Mouse (Mus musculus): Measurements from ENCODE around the gene Sbf2. TPM values are rescaled to one million over a fixed set of nuclear protein-coding genes. Genes with fewer than 3 reads are reported as not detected.

Gene Sbf2
- polyA plus RNA-seq, 1 experiment from 2014 or later: 62.2 TPM

Other genes with a start within 250 kb of the Sbf2 start
- 3.0 and 3.1 TPM in 2 replicates for gene Adm, start 12.7 kb upstream of the Sbf2 start, polyA plus RNA-seq (2016; fragmentation: Nextera tagmentation; extraction: Ambion mirVana)
- 0.94 and 1.2 TPM in 2 replicates for gene Ampd3, start 153.3 kb upstream of the Sbf2 start, polyA plus RNA-seq (2016; fragmentation: Nextera tagmentation; extraction: Ambion mirVana)
- 25.8 and 29.1 TPM in 2 replicates for gene Rnf141, start 229.5 kb upstream of the Sbf2 start, polyA plus RNA-seq (2016; fragmentation: Nextera tagmentation; extraction: Ambion mirVana)
- gene Lyve1, start 248.3 kb upstream of the Sbf2 start, polyA plus RNA-seq (2016; fragmentation: Nextera tagmentation; extraction: Ambion mirVana): 3.0 and 3.3 TPM in 2 replicates